8 mouse cellular contexts compared by ENCODE assay signal in genomic region chr11:96823471-96823837, GRCm38 (mm10). TPM values are rescaled to one million over a fixed set of nuclear protein-coding genes. Genes with fewer than 3 reads are reported as not detected.
DNase-seq lines count a peak whose midpoint lies in the region; ATAC-seq and TF ChIP-seq lines count a peak whose summit lies in the region.

No protein-coding gene starts in this region.

- TF ChIP-seq EP300 in heart, postnatal 0 days (IDR thresholded peaks at IDR 0.05; ENCODE audit: low read depth) = no peak

- no peak for ATAC-seq in heart, postnatal 0 days (ENCODE audit: insufficient read depth, low read depth)
- ATAC-seq in midbrain, embryonic 11.5 days (ENCODE audit: low FRiP score) = no peak; the same call in 1 of the 2 replicates

- peak overlapping the region; percentile 73 for H3K4me3 ChIP-seq in layer of hippocampus, adult 2 months
- H3K4me3 ChIP-seq in heart, postnatal 0 days (ENCODE audit: low read depth, low read length) = peak overlapping the region; percentile 91
- peak overlapping the region; percentile 38 for H3K4me3 ChIP-seq in midbrain, embryonic 11.5 days (ENCODE audit: low read depth, low read length)

- H3K36me3 ChIP-seq in heart, postnatal 0 days (replicated peaks; ENCODE audit: control insufficient read depth, insufficient read depth, low read length) = peaks cover 42% of the 10 kb centered on the region
- H3K36me3 ChIP-seq in midbrain, embryonic 11.5 days (ENCODE audit: control insufficient read depth, insufficient read depth, low read length) = peaks cover 26% of the 10 kb centered on the region; the same call in 1 of the 2 replicates

- H3K9ac ChIP-seq in heart, postnatal 0 days (replicated peaks; ENCODE audit: low read depth, low read length) = peak overlapping the region; percentile 46; the same call in 1 of the 2 replicates
- H3K9ac ChIP-seq in midbrain, embryonic 11.5 days (ENCODE audit: low read length) = peak overlapping the region; percentile 50

- peaks cover 49% of the 10 kb centered on the region for H3K4me1 ChIP-seq in heart, postnatal 0 days (ENCODE audit: control insufficient read depth, insufficient read depth)
- peaks cover 43% of the 10 kb centered on the region for H3K4me1 ChIP-seq in midbrain, embryonic 11.5 days (ENCODE audit: control insufficient read depth, insufficient read depth, low read length)

- no peak for TF ChIP-seq CTCF in layer of hippocampus, adult 2 months (conservative IDR thresholded peaks at IDR 0.05)
- TF ChIP-seq CTCF in heart, postnatal 0 days (IDR thresholded peaks at IDR 0.05; ENCODE audit: low read depth) = no peak

- WGBS in heart, postnatal 0 days = 9% methylated on average over 13 of the region's 13 CpGs
- 7% methylated on average over 13 of the region's 13 CpGs for whole genome bisulfite sequencing in midbrain, embryonic 11.5 days

- no peak for DNase-seq in layer of hippocampus, adult 2 months (ENCODE audit: low spot score in 2 of 2)
- DNase-seq in layer of hippocampus, postnatal 36 days = no peak
- DNase-seq in cerebellum, adult 8-10 months = peak; percentile 50
- DNase-seq in heart, postnatal 0 days (ENCODE audit: low spot score) = no peak
- peak; percentile 83 for DNase-seq in midbrain, embryonic 11.5 days (ENCODE audit: low spot score, missing footprints)
- DNase-seq in ovary, postnatal 36 days (ENCODE audit: low spot score) = no peak
- DNase-seq in layer of hippocampus, adult 9-10 months (ENCODE audit: low spot score) = no peak
- no peak for DNase-seq in urinary bladder, postnatal 36 days (ENCODE audit: low spot score in 2 of 2)

- no peaks in the 10 kb centered on the region for H3K9me3 ChIP-seq in heart, postnatal 0 days (replicated peaks; ENCODE audit: control insufficient read depth, low read length)
- H3K9me3 ChIP-seq in midbrain, embryonic 11.5 days (ENCODE audit: control insufficient read depth, low read length) = no peaks in the 10 kb centered on the region

- H3K27me3 ChIP-seq in heart, postnatal 0 days (ENCODE audit: control insufficient read depth, insufficient read depth, low read length) = no peaks in the 10 kb centered on the region
- no peaks in the 10 kb centered on the region for H3K27me3 ChIP-seq in midbrain, embryonic 11.5 days (ENCODE audit: control insufficient read depth, insufficient read depth, low read length)

- peak overlapping the region; percentile 97 for H3K27ac ChIP-seq in layer of hippocampus, adult 2 months
- H3K27ac ChIP-seq in heart, postnatal 0 days (ENCODE audit: low read depth) = no peak overlapping the region
- peak overlapping the region; percentile 62; the same call in 1 of the 2 replicates for H3K27ac ChIP-seq in midbrain, embryonic 11.5 days (ENCODE audit: low read depth, low read length)

- peak overlapping the region; percentile 97 for H3K4me2 ChIP-seq in heart, postnatal 0 days (ENCODE audit: low read depth, low read length)
- H3K4me2 ChIP-seq in midbrain, embryonic 11.5 days = peak overlapping the region; percentile 79

RNA-seq across cellular contexts. Expression of gene Nfe2l1, which starts 6.3 kb away (rescaled TPM):
- total RNA-seq in layer of hippocampus, adult 2 months (2021) = 100 to 1,000 TPM; 221 to 229 TPM
- 100 to 1,000 TPM; 201 to 234 TPM for total RNA-seq in layer of hippocampus, postnatal 36 days (2021)
- 98.8 and 99.1 TPM in 2 replicates for total RNA-seq in heart, postnatal 0 days (2014; rRNA removed; ENCODE audit: low replicate concordance)
- polyA plus RNA-seq in heart, postnatal 0 days (2015; fragmentation: Nextera tagmentation; extraction: Ambion mirVana) = 81.2 and 83.5 TPM in 2 replicates
- 31.7 and 35.2 TPM in 2 replicates for polyA plus RNA-seq in midbrain, embryonic 11.5 days (2014; fragmentation: Nextera tagmentation; extraction: Ambion mirVana)

RNA-seq across cellular contexts. Expression of gene Copz2, which starts 26.2 kb away (rescaled TPM):
- total RNA-seq in layer of hippocampus, adult 2 months (2021) = 1 to 10 TPM; 5.9 to 7.0 TPM
- total RNA-seq in layer of hippocampus, postnatal 36 days (2021) = 1 to 10 TPM; 5.5 to 7.8 TPM
- total RNA-seq in heart, postnatal 0 days (2014; rRNA removed; ENCODE audit: low replicate concordance) = 45.8 and 54.7 TPM in 2 replicates
- 119 and 123 TPM in 2 replicates for polyA plus RNA-seq in heart, postnatal 0 days (2015; fragmentation: Nextera tagmentation; extraction: Ambion mirVana)
- 47.5 and 51.1 TPM in 2 replicates for polyA plus RNA-seq in midbrain, embryonic 11.5 days (2014; fragmentation: Nextera tagmentation; extraction: Ambion mirVana)

RNA-seq across cellular contexts. Expression of gene Cbx1, which starts 34.5 kb away (rescaled TPM):
- 10 to 100 TPM; 44.6 to 47.4 TPM for total RNA-seq in layer of hippocampus, adult 2 months (2021)
- total RNA-seq in layer of hippocampus, postnatal 36 days (2021) = 10 to 100 TPM; 52.4 to 54.9 TPM
- total RNA-seq in heart, postnatal 0 days (2014; rRNA removed; ENCODE audit: low replicate concordance) = 9.9 and 24.9 TPM in 2 replicates
- polyA plus RNA-seq in heart, postnatal 0 days (2015; fragmentation: Nextera tagmentation; extraction: Ambion mirVana) = 35.6 and 42.0 TPM in 2 replicates
- polyA plus RNA-seq in midbrain, embryonic 11.5 days (2014; fragmentation: Nextera tagmentation; extraction: Ambion mirVana) = 167 and 169 TPM in 2 replicates

RNA-seq across cellular contexts. Expression of gene Snx11, which starts 46.1 kb away (rescaled TPM):
- 10 to 100 TPM; 52.5 to 56.7 TPM for total RNA-seq in layer of hippocampus, adult 2 months (2021)
- 10 to 100 TPM; 51.0 to 54.4 TPM for total RNA-seq in layer of hippocampus, postnatal 36 days (2021)
- total RNA-seq in heart, postnatal 0 days (2014; rRNA removed; ENCODE audit: low replicate concordance) = 14.4 and 14.8 TPM in 2 replicates
- 9.0 and 10.2 TPM in 2 replicates for polyA plus RNA-seq in heart, postnatal 0 days (2015; fragmentation: Nextera tagmentation; extraction: Ambion mirVana)
- 15.3 and 18.8 TPM in 2 replicates for polyA plus RNA-seq in midbrain, embryonic 11.5 days (2014; fragmentation: Nextera tagmentation; extraction: Ambion mirVana)

Comparison
In these comparisons a context has a peak if more than half of its experiments do, and no peak if none do; other contexts are left out.
1. DNase-seq: peak in cerebellum, adult 8-10 months (single experiment) and midbrain, embryonic 11.5 days (single experiment); none in layer of hippocampus, adult 2 months (0 of 2), layer of hippocampus, postnatal 36 days (0 of 2), heart, postnatal 0 days (single experiment), ovary, postnatal 36 days (single experiment), layer of hippocampus, adult 9-10 months (single experiment) and urinary bladder, postnatal 36 days (0 of 2).
2. H3K4me3 ChIP-seq: peak in every context shown above with its lines; median percentile 91 in heart, postnatal 0 days; 73 in layer of hippocampus, adult 2 months; 38 in midbrain, embryonic 11.5 days.